Mouse (Mus musculus) embryonic facial prominence, embryonic 11.5 days (tissue): Measurements from ENCODE around the gene Ubac2. TPM values are rescaled to one million over a fixed set of nuclear protein-coding genes. Genes with fewer than 3 reads are reported as not detected.

ENCODE experiments used
- ATAC-seq: fragments of 200-750 bp; cut with Nextera tagmentation; replicated peaks from 2 replicates; pipeline ENCODE4 v1.8.0; 2017; ENCODE audit warnings: low read depth; ENCODE audit not compliant: insufficient number of reproducible peaks, low FRiP score, low TSS enrichment
- DNase-seq: peaks from one replicate; pipeline ENCODE4 v3.0.0-alpha.2; 2015; ENCODE audit warnings: low spot score
- H3K27ac ChIP-seq: fragments of 300-500 bp; sonication (generic); replicated peaks from 2 replicates; pipeline ENCODE4 v1.5.1; 2014; ENCODE audit warnings: mild to moderate bottlenecking, low read depth, low read length, control low read depth
- H3K27me3 ChIP-seq: fragments of 300-500 bp; sonication (generic); 2 replicates; pipeline ENCODE4 v1.6.1; 2014; ENCODE audit warnings: mild to moderate bottlenecking, low read length, moderate library complexity, mixed read lengths; ENCODE audit not compliant: control insufficient read depth, insufficient read depth
- H3K36me3 ChIP-seq: fragments of 300-500 bp; sonication (generic); replicated peaks from 2 replicates; pipeline ENCODE4 v1.6.1; 2014; ENCODE audit warnings: low read depth, mild to moderate bottlenecking, low read length, moderate library complexity, mixed read lengths; ENCODE audit not compliant: control insufficient read depth, insufficient read depth
- H3K4me1 ChIP-seq: fragments of 300-500 bp; sonication (generic); 2 replicates; pipeline ENCODE4 v1.6.1; 2014; ENCODE audit warnings: low read length, mixed read lengths; ENCODE audit not compliant: control insufficient read depth, insufficient read depth
- H3K4me2 ChIP-seq: fragments of 300-500 bp; sonication (generic); 2 replicates; pipeline ENCODE4 v1.6.1; 2014; ENCODE audit warnings: low read depth, mild to moderate bottlenecking, control low read depth, low read length, moderate library complexity
- H3K4me3 ChIP-seq: fragments of 300-500 bp; sonication (generic); 2 replicates; pipeline ENCODE4 v1.5.1; 2014; ENCODE audit warnings: low read depth, low read length, control low read depth
- H3K9ac ChIP-seq: fragments of 300-500 bp; sonication (generic); replicated peaks from 2 replicates; pipeline ENCODE4 v1.6.1; 2014; ENCODE audit warnings: mild to moderate bottlenecking, control low read depth, low read length
- H3K9me3 ChIP-seq: fragments of 300-500 bp; sonication (generic); replicated peaks from 2 replicates; pipeline ENCODE4 v1.6.1; 2016; ENCODE audit warnings: mild to moderate bottlenecking, low read length, inconsistent platforms, mixed read lengths; ENCODE audit not compliant: control insufficient read depth
- WGBS: fragments of 180-500 bp; shearing (Covaris S2); extraction: QIAGEN DNeasy Blood & Tissue Kit; methylation state at CpG from one replicate; pipeline ENCODE4 v1.1.7; 2014; 5-methylcytosine and 5-hydroxymethylcytosine counted together
- polyA plus RNA-seq: library from polyadenylated mRNA; unstranded; fragments of >200 nt; fragmentation: Nextera tagmentation; extraction: Ambion mirVana; gene quantifications from 2 replicates; pipeline ENCODE4 v1.2.1, GENCODE M21; 2014

The Ubac2 gene
- polyA plus RNA-seq, 1 experiment from 2014 or later, result 71.9 TPM

- no peak overlapping the region for H3K4me2 ChIP-seq
- H3K4me3 ChIP-seq, result no peak overlapping the region
- H3K9me3 ChIP-seq, result no peaks in the 10 kb centered on the region
- no peaks in the 10 kb centered on the region for H3K36me3 ChIP-seq
- no peak for DNase-seq
- no peaks in the 10 kb centered on the region for H3K4me1 ChIP-seq
- no peak overlapping the region for H3K27ac ChIP-seq
- H3K9ac ChIP-seq, result no peak overlapping the region
- WGBS, result 93% methylated on average over 17 of the region's 17 CpGs
- no peak for ATAC-seq
- H3K27me3 ChIP-seq, result no peaks in the 10 kb centered on the region
These were observed 122.1 kb downstream of the Ubac2 start for GRCm38 (mm10) chr14:122000346-122001105.

- Histone ChIP-seq H3K27me3 (no peaks in the 10 kb centered on the region), H3K9me3 (no peaks in the 10 kb centered on the region), H3K9ac (no peak overlapping the region), H3K27ac (no peak overlapping the region), H3K4me1 (no peaks in the 10 kb centered on the region), H3K4me2 (no peak overlapping the region), H3K4me3 (no peak overlapping the region), H3K36me3 (no peaks in the 10 kb centered on the region)
- ATAC-seq (no peak), DNase-seq (no peak)
- 87% methylated on average over 7 of the region's 7 CpGs for WGBS
These were observed 123.8 kb downstream of the Ubac2 start for GRCm38 (mm10) chr14:122002224-122002623.

- ATAC-seq (no peak), DNase-seq (no peak)
- Histone ChIP-seq H3K9ac (no peak overlapping the region), H3K27me3 (no peaks in the 10 kb centered on the region), H3K4me1 (no peaks in the 10 kb centered on the region), H3K27ac (no peak overlapping the region), H3K9me3 (no peaks in the 10 kb centered on the region), H3K4me3 (no peak overlapping the region), H3K36me3 (no peaks in the 10 kb centered on the region), H3K4me2 (no peak overlapping the region)
These were observed 125.4 kb downstream of the Ubac2 start for GRCm38 (mm10) chr14:122003812-122004211.

GRCm38 (mm10) chr14:122008261-122008660 is 129.8 kb downstream of the Ubac2 start:
- Histone ChIP-seq H3K4me3 (no peak overlapping the region), H3K9me3 (no peaks in the 10 kb centered on the region), H3K27me3 (no peaks in the 10 kb centered on the region), H3K4me2 (no peak overlapping the region), H3K4me1 (no peaks in the 10 kb centered on the region), H3K9ac (no peak overlapping the region), H3K27ac (no peak overlapping the region), H3K36me3 (no peaks in the 10 kb centered on the region)
- DNase-seq (no peak), ATAC-seq (no peak)
- 85% methylated on average over 4 of the region's 4 CpGs for WGBS

GRCm38 (mm10) chr14:122009502-122009901 is 131.1 kb downstream of the Ubac2 start:
- H3K4me1 ChIP-seq, result no peaks in the 10 kb centered on the region
- H3K4me3 ChIP-seq, result no peak overlapping the region
- no peaks in the 10 kb centered on the region; the same call in 1 of the 2 replicates for H3K36me3 ChIP-seq
- DNase-seq (no peak), ATAC-seq (no peak)
- H3K4me2 ChIP-seq, result no peak overlapping the region
- no peak overlapping the region for H3K27ac ChIP-seq
- H3K9me3 ChIP-seq, result no peaks in the 10 kb centered on the region
- no peaks in the 10 kb centered on the region for H3K27me3 ChIP-seq
- H3K9ac ChIP-seq, result no peak overlapping the region
- WGBS, result 91% methylated on average over 13 of the region's 13 CpGs

GRCm38 (mm10) chr14:122010301-122010700 is 131.9 kb downstream of the Ubac2 start:
- no peak overlapping the region for H3K27ac ChIP-seq
- no peaks in the 10 kb centered on the region for H3K9me3 ChIP-seq
- 90% methylated on average over 7 of the region's 7 CpGs for WGBS
- H3K4me2 ChIP-seq, result no peak overlapping the region
- H3K9ac ChIP-seq, result no peak overlapping the region
- no peak overlapping the region for H3K4me3 ChIP-seq
- H3K27me3 ChIP-seq, result no peaks in the 10 kb centered on the region
- no peaks in the 10 kb centered on the region for H3K4me1 ChIP-seq
- ATAC-seq (no peak), DNase-seq (no peak)
- H3K36me3 ChIP-seq, result no peaks in the 10 kb centered on the region; the same call in 1 of the 2 replicates

GRCm38 (mm10) chr14:122011768-122012167 is 133.3 kb downstream of the Ubac2 start:
- no peaks in the 10 kb centered on the region; the same call in 1 of the 2 replicates for H3K36me3 ChIP-seq

GRCm38 (mm10) chr14:122012193-122012592 is 133.8 kb downstream of the Ubac2 start:
- Histone ChIP-seq H3K36me3 (no peaks in the 10 kb centered on the region; the same call in 1 of the 2 replicates), H3K9me3 (no peaks in the 10 kb centered on the region), H3K4me2 (no peak overlapping the region), H3K27me3 (no peaks in the 10 kb centered on the region), H3K4me3 (no peak overlapping the region), H3K4me1 (no peaks in the 10 kb centered on the region), H3K9ac (no peak overlapping the region), H3K27ac (no peak overlapping the region)
- 77% methylated on average over 5 of the region's 5 CpGs for WGBS
- no peak for ATAC-seq
- DNase-seq, result no peak

More at GRCm38 (mm10) chr14:122011768-122012167, 133.3 kb downstream of the Ubac2 start:
- Histone ChIP-seq H3K27ac (no peak overlapping the region), H3K9me3 (no peaks in the 10 kb centered on the region), H3K4me2 (no peak overlapping the region), H3K4me3 (no peak overlapping the region), H3K27me3 (no peaks in the 10 kb centered on the region), H3K4me1 (no peaks in the 10 kb centered on the region), H3K9ac (no peak overlapping the region)
- no peak for ATAC-seq
- no peak for DNase-seq
- 92% methylated on average over 8 of the region's 8 CpGs for WGBS
